Mouse (Mus musculus) lung, adult 2 months (tissue): ENCODE results near the gene Clk3. TPM values are rescaled to one million over a fixed set of nuclear protein-coding genes. Genes with fewer than 3 reads are reported as not detected.

Experiments
- DNase-seq: peaks from one replicate; pipeline ENCODE4 v3.0.0; 2022
- H3K4me1 ChIP-seq: fragments of 200-500 bp; 2 replicates; pipeline ENCODE4 v1.6.1; 2011; ENCODE audit warnings: low read length; ENCODE audit not compliant: control insufficient read depth, insufficient read depth
- H3K4me3 ChIP-seq: fragments of 200-500 bp; replicated peaks from 2 replicates; pipeline ENCODE3; 2011; ENCODE audit warnings: low read depth, mild to moderate bottlenecking, control low read depth, low read length; ENCODE audit errors: extremely low read depth
- CTCF ChIP-seq: fragments of 200-500 bp; IDR thresholded peaks from 2 replicates; pipeline ENCODE4 v1.5.1; 2011; ENCODE audit warnings: mild to moderate bottlenecking, low read length, control low read depth; ENCODE audit not compliant: insufficient read depth
- POLR2A ChIP-seq: fragments of 200-500 bp; IDR thresholded peaks from 2 replicates; pipeline ENCODE4 v1.6.1; 2011; ENCODE audit warnings: low read depth, mild to moderate bottlenecking, control low read depth, low read length, borderline replicate concordance; ENCODE audit errors: extremely low read depth
- WGBS: fragments of 180-500 bp; shearing (Covaris S2); methylation state at CpG from one replicate; pipeline ENCODE4 v1.1.7; 2018; 5-methylcytosine and 5-hydroxymethylcytosine counted together
- polyA plus RNA-seq: library from polyadenylated mRNA; depleted of rRNA; stranded (reverse); fragments of >200 nt; gene quantifications from 2 replicates; pipeline ENCODE4 v1.2.3, GENCODE M21; 2012

The Clk3 gene
- polyA plus RNA-seq, 1 experiment, result 159 TPM

DNA sequence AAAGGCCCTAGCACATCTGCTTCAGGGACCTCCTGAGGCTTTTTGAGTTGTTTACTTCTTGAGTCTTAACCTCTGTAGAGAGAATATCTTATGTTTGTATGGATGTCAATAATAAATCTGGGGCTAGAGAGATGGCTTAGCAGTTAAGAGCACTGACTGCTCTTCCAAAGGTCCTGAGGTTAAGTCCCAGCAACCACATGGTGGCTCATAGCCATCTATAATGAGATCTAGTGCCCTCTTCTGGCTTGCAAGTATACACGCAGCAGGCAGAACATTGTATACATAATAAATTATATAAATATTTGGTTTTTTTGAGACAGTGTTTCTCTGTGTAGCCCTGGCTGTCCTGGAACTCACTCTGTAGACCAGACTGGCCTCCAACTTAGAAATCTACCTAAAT lies 8.5 kb upstream of the Clk3 start:
- no peak for TF ChIP-seq CTCF
- no peak for TF ChIP-seq POLR2A
- Histone ChIP-seq H3K4me1 (no peaks in the 10 kb centered on the region), H3K4me3 (no peak overlapping the region)
- 0% methylated on average over 1 of the region's 1 CpGs for WGBS
- no peak for DNase-seq

GRCm38 (mm10) chr9:57773754-57774153 lies 8.1 kb upstream of the Clk3 start:
- TF ChIP-seq POLR2A, result no peak
- TF ChIP-seq CTCF, result no peak
- no peaks in the 10 kb centered on the region for H3K4me1 ChIP-seq
- 61% methylated on average over 3 of the region's 3 CpGs for WGBS
- H3K4me3 ChIP-seq, result no peak overlapping the region
- DNase-seq, result no peak

DNA sequence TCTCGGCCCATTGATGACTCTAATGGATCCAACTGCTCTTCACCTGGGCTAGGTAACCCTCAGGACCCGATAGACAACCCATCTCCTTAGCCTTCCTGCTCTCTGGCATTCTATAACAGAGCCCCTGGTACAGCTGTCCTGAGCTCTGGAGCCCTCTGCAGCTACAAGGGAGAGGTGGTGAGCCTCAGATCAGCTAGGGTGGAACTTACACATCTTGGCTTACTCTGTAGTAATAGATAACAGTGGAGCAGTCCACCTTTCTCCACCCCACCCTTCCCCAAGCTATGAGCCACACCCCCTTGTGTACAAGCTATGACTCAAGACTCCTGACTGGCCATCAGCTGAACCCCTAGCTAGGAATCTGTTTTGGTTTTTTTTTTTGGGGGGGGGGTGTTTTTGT lies 5.2 kb upstream of the Clk3 start:
- DNase-seq, result no peak
- 87% methylated on average over 2 of the region's 2 CpGs for WGBS
- no peak for TF ChIP-seq POLR2A
- no peak for TF ChIP-seq CTCF
- Histone ChIP-seq H3K4me1 (peaks cover 4% of the 10 kb centered on the region; the same call in 1 of the 2 replicates), H3K4me3 (no peak overlapping the region)

DNA sequence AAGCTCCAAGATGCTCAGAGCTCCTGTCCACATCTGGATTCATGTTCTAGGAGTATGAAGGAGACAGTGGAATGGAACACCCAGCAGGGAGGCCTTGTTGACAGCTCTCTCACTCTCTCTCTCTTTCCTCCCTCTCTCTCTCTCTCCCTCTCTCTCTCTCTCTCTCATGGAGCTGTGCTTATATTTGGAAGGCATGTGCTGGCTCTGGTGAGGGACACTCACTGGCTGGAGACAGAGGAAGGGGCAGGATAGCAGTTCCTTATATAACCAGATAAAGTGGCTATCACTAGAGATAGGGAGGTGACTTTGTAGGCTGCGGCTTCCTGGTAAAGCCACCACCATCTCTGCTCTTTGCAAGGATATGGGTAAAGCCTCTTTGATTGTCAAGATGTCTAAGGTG lies 4.6 kb upstream of the Clk3 start:
- H3K4me1 ChIP-seq, result peaks cover 4% of the 10 kb centered on the region; the same call in 1 of the 2 replicates
- TF ChIP-seq POLR2A (no peak), CTCF (no peak)
- no peak overlapping the region for H3K4me3 ChIP-seq
- DNase-seq, result no peak
- 93% methylated on average over 1 of the region's 1 CpGs for WGBS

GRCm38 (mm10) chr9:57769539-57770069 lies 3.9 kb upstream of the Clk3 start:
- no peak for DNase-seq
- TF ChIP-seq POLR2A (no peak), CTCF (no peak)
- WGBS, result 52% methylated on average over 2 of the region's 2 CpGs
- Histone ChIP-seq H3K4me3 (no peak overlapping the region), H3K4me1 (peaks cover 4% of the 10 kb centered on the region; the same call in 1 of the 2 replicates)

GRCm38 (mm10) chr9:57767231-57767630 lies 1.6 kb upstream of the Clk3 start:
- H3K4me1 ChIP-seq, result peaks cover 20% of the 10 kb centered on the region
- WGBS, result 90% methylated on average over 4 of the region's 4 CpGs
- no peak overlapping the region for H3K4me3 ChIP-seq
- DNase-seq, result no peak
- no peak for TF ChIP-seq CTCF
- no peak for TF ChIP-seq POLR2A

- peaks cover 26% of the 10 kb centered on the region for H3K4me1 ChIP-seq
- 57% methylated on average over 6 of the region's 6 CpGs for WGBS
- TF ChIP-seq CTCF (no peak), POLR2A (no peak)
- DNase-seq, result no peak
- no peak overlapping the region for H3K4me3 ChIP-seq
Measured at GRCm38 (mm10) chr9:57766431-57766830, 771 bp upstream of the Clk3 start.

- WGBS, result under 1% methylated on average over 45 of the region's 45 CpGs
- DNase-seq, result peak; percentile 96
- Histone ChIP-seq H3K4me1 (peaks cover 26% of the 10 kb centered on the region), H3K4me3 (peak overlapping the region; percentile 72)
- TF ChIP-seq CTCF (no peak), POLR2A (peak; percentile 46; the same call in 1 of the 2 replicates)
Measured at GRCm38 (mm10) chr9:57764974-57765363, 691 bp downstream of the Clk3 start.

DNA sequence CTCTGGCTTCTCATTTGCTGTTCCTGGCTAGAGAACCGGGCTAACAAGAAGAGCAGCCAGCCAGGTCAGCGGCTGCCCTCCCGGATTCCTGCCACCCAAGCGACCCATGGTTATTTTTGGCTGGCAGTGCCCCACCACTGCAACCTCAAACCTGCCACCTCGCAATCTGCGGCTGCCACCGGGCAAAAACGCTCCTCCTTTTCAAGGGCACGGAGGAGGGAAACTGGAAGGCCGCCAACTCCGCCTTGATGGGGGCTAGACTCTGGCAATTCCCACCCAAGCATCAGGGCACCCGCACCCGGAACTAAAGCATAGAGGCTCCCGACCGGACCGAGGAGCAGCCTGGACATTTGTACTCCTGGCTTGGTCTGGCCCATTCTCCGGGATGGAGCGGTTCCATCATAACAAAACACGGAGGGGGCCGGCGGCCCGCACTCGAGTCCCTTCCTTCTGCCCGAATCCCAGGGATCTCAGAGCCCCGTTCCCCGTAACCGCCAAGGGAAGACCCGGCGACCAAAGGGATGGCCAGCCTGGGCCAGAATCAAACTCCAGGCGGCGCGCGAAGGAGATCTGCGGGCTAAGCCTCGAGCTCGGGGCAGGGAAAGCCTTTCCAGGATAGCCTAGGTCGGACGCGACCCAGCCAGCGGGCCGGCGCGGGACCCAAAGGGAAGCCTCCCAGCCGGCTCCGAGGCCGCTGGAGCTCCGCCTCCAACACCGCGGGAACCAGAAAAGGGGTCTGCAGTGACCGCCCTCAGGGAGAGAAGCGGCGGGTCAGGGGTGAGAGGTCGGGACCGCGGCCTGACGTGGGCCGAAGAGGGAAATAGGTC lies 1.3 kb downstream of the Clk3 start:
- no peak; the same call in 1 of the 2 replicates for TF ChIP-seq POLR2A

GRCm38 (mm10) chr9:57762563-57762991 lies 3.1 kb downstream of the Clk3 start:
- H3K4me1 ChIP-seq, result peaks cover 36% of the 10 kb centered on the region
- DNase-seq, result peak; percentile 56
- H3K4me3 ChIP-seq, result no peak overlapping the region
- 12% methylated on average over 6 of the region's 6 CpGs for WGBS
- peak; percentile 66 for TF ChIP-seq CTCF
- TF ChIP-seq POLR2A, result no peak

More for the DNA sequence above, 1.3 kb downstream of the Clk3 start:
- DNase-seq, result peak; percentile 60
- Histone ChIP-seq H3K4me1 (peaks cover 31% of the 10 kb centered on the region), H3K4me3 (peak overlapping the region; percentile 72)
- WGBS, result under 1% methylated on average over 57 of the region's 57 CpGs
